Mouse (Mus musculus) forebrain, embryonic 16.5 days (tissue): Measurements from ENCODE around the gene Car5b. TPM values are rescaled to one million over a fixed set of nuclear protein-coding genes. Genes with fewer than 3 reads are reported as not detected.

ENCODE experiments used
- ATAC-seq: fragments of 200-750 bp; cut with Nextera tagmentation; 2 replicates; pipeline ENCODE4 v1.8.0; 2017; ENCODE audit warnings: mild to moderate bottlenecking, moderate library complexity
- H3K27ac ChIP-seq: fragments of 300-500 bp; sonication (generic); 2 replicates; pipeline ENCODE4 v1.5.1; 2014; ENCODE audit warnings: low read length, control low read depth
- H3K27me3 ChIP-seq: fragments of 300-500 bp; sonication (generic); replicated peaks from 2 replicates; pipeline ENCODE4 v1.6.1; 2014; ENCODE audit warnings: low read length; ENCODE audit not compliant: control insufficient read depth, insufficient read depth
- H3K36me3 ChIP-seq: fragments of 300-500 bp; sonication (generic); 2 replicates; pipeline ENCODE4 v1.6.1; 2014; ENCODE audit not compliant: control insufficient read depth, insufficient read depth
- H3K4me1 ChIP-seq: fragments of 300-500 bp; sonication (generic); replicated peaks from 2 replicates; pipeline ENCODE4 v1.6.1; 2014; ENCODE audit warnings: low read length; ENCODE audit not compliant: control insufficient read depth, insufficient read depth
- H3K4me2 ChIP-seq: fragments of 300-500 bp; sonication (generic); 2 replicates; pipeline ENCODE4 v1.6.1; 2014; ENCODE audit warnings: mild to moderate bottlenecking, low read length, control low read depth
- H3K4me3 ChIP-seq: fragments of 300-500 bp; sonication (generic); replicated peaks from 2 replicates; pipeline ENCODE4 v1.5.1; 2014; ENCODE audit warnings: mild to moderate bottlenecking, low read length, control low read depth
- H3K9ac ChIP-seq: fragments of 300-500 bp; sonication (generic); replicated peaks from 2 replicates; pipeline ENCODE4 v1.6.1; 2014; ENCODE audit warnings: low read depth, low read length, control low read depth
- H3K9me3 ChIP-seq: fragments of 300-500 bp; sonication (generic); 2 replicates; pipeline ENCODE4 v1.6.1; 2016; ENCODE audit warnings: low read length; ENCODE audit not compliant: control insufficient read depth
- WGBS: fragments of 180-500 bp; shearing (Covaris S2); extraction: QIAGEN DNeasy Blood & Tissue Kit; methylation state at CpG from one replicate; pipeline ENCODE4 v1.1.7; 2014; 5-methylcytosine and 5-hydroxymethylcytosine counted together
- polyA plus RNA-seq: library from polyadenylated mRNA; unstranded; fragments of >200 nt; fragmentation: Nextera tagmentation; extraction: Ambion mirVana; gene quantifications from 2 replicates; pipeline ENCODE4 v1.2.1, GENCODE M21; 2015

The Car5b gene
- polyA plus RNA-seq, 1 experiment from 2014 or later: 0.38 TPM

- Histone ChIP-seq H3K4me3 (no peak overlapping the region), H3K27me3 (no peaks in the 10 kb centered on the region), H3K36me3 (no peaks in the 10 kb centered on the region), H3K4me1 (no peaks in the 10 kb centered on the region), H3K4me2 (no peak overlapping the region), H3K27ac (no peak overlapping the region), H3K9ac (no peak overlapping the region), H3K9me3 (no peaks in the 10 kb centered on the region)
- ATAC-seq: peak; percentile 75
- 17% methylated on average over 2 of the region's 2 CpGs for WGBS
Observed at GRCm38 (mm10) chrX:164038882-164039281, 11.1 kb upstream of the Car5b start.

GRCm38 (mm10) chrX:164035931-164036330, 8.1 kb upstream of the Car5b start:
- Histone ChIP-seq H3K36me3 (no peaks in the 10 kb centered on the region), H3K4me1 (no peaks in the 10 kb centered on the region), H3K9me3 (no peaks in the 10 kb centered on the region), H3K4me3 (no peak overlapping the region), H3K27ac (no peak overlapping the region), H3K9ac (no peak overlapping the region), H3K27me3 (no peaks in the 10 kb centered on the region), H3K4me2 (no peak overlapping the region)
- ATAC-seq: no peak
- WGBS: 86% methylated on average over 7 of the region's 7 CpGs

DNA sequence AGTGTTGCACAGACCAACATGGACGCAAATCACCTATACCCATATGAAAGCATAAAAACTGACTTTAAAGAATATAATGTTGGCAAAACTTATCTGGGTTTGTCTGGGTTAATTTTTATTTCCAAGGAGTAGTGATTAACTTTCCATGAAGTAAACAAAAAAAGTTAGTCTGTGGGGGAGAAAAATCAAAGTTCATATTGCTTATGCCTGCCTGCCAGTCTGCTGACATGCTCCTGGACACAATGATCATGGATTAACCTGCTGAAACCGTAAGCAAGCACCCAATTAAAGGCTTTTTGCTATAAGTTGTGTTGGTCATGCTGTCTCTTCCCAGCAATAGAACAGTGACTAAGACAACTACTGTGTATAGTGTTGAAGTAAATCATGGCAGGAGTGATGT, 7.6 kb upstream of the Car5b start:
- Histone ChIP-seq H3K4me3 (no peak overlapping the region), H3K4me1 (no peaks in the 10 kb centered on the region), H3K36me3 (no peaks in the 10 kb centered on the region), H3K4me2 (no peak overlapping the region), H3K27me3 (no peaks in the 10 kb centered on the region), H3K9ac (no peak overlapping the region), H3K27ac (no peak overlapping the region), H3K9me3 (no peaks in the 10 kb centered on the region)
- 87% methylated on average over 2 of the region's 2 CpGs for WGBS
- no peak for ATAC-seq

- Histone ChIP-seq H3K4me2 (no peak overlapping the region), H3K4me1 (no peaks in the 10 kb centered on the region; the same call in 1 of the 2 replicates), H3K27me3 (no peaks in the 10 kb centered on the region), H3K36me3 (no peaks in the 10 kb centered on the region), H3K27ac (no peak overlapping the region), H3K9ac (no peak overlapping the region), H3K9me3 (no peaks in the 10 kb centered on the region), H3K4me3 (no peak overlapping the region)
- WGBS: 85% methylated on average over 7 of the region's 7 CpGs
- ATAC-seq: no peak
Observed at GRCm38 (mm10) chrX:164032526-164032925, 4.7 kb upstream of the Car5b start.

- Histone ChIP-seq H3K27me3 (no peaks in the 10 kb centered on the region), H3K4me2 (no peak overlapping the region), H3K4me3 (no peak overlapping the region), H3K27ac (no peak overlapping the region), H3K4me1 (no peaks in the 10 kb centered on the region), H3K36me3 (no peaks in the 10 kb centered on the region), H3K9me3 (no peaks in the 10 kb centered on the region), H3K9ac (no peak overlapping the region)
- WGBS: 83% methylated on average over 3 of the region's 3 CpGs
- ATAC-seq: no peak
Observed at GRCm38 (mm10) chrX:164015636-164016035, 12.2 kb downstream of the Car5b start.

GRCm38 (mm10) chrX:164014956-164015355, 12.8 kb downstream of the Car5b start:
- no peak for ATAC-seq
- Histone ChIP-seq H3K27me3 (no peaks in the 10 kb centered on the region), H3K4me1 (no peaks in the 10 kb centered on the region), H3K4me3 (no peak overlapping the region), H3K9ac (no peak overlapping the region), H3K36me3 (no peaks in the 10 kb centered on the region), H3K9me3 (no peaks in the 10 kb centered on the region), H3K27ac (no peak overlapping the region), H3K4me2 (no peak overlapping the region)
- WGBS: 80% methylated on average over 4 of the region's 4 CpGs

DNA sequence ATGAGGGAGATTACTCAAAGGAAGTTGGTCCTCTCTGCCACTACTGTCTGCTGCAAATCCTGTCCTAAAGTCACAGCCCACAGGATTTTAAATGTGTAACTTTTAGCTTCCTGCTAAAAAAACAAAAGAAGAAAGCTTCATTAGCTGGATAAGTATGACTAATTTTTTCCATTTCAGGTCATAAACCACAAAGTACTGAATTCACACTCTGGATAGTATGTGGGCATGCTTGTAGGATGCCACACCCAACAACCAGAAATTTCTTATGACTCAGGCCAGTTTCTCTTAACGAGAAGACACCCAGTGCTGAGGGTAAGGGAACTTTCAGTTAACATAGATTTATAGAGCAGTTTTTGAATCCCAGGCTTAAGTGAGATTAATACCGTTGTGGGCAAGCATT, 14.5 kb downstream of the Car5b start:
- WGBS: 67% methylated on average over 2 of the region's 2 CpGs
- ATAC-seq: no peak
- no peak overlapping the region for H3K4me2 ChIP-seq
- no peak overlapping the region for H3K27ac ChIP-seq
- H3K9ac ChIP-seq: no peak overlapping the region
- no peaks in the 10 kb centered on the region for H3K36me3 ChIP-seq
- no peak overlapping the region for H3K4me3 ChIP-seq
- H3K27me3 ChIP-seq: no peaks in the 10 kb centered on the region
- H3K9me3 ChIP-seq: no peaks in the 10 kb centered on the region
- H3K4me1 ChIP-seq: no peaks in the 10 kb centered on the region

DNA sequence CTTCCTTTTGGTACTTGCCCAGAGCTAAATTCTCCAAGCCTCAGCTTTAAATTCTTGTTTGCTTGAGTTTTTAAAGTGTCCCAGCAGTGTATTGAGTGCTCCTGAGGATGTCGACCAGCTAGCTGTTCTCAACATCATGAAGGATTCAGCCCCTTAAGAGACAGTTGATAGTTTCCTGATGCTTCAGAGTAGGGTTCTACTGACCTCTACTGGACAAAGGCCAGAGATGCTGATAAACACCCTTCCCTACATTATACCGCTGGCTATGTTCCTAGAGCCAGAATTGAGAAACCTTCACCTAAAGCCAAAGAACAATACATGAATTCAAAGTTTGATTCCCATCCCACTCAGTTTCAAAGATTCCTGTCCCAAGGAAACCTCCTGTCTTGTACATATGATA, 23.0 kb downstream of the Car5b start:
- H3K36me3 ChIP-seq: no peaks in the 10 kb centered on the region
- ATAC-seq: peak; percentile 76
- H3K27me3 ChIP-seq: no peaks in the 10 kb centered on the region
- H3K4me2 ChIP-seq: no peak overlapping the region
- WGBS: 21% methylated on average over 2 of the region's 2 CpGs
- no peak overlapping the region for H3K9ac ChIP-seq
- no peak overlapping the region for H3K27ac ChIP-seq
- H3K9me3 ChIP-seq: no peaks in the 10 kb centered on the region
- H3K4me1 ChIP-seq: no peaks in the 10 kb centered on the region
- H3K4me3 ChIP-seq: no peak overlapping the region

DNA sequence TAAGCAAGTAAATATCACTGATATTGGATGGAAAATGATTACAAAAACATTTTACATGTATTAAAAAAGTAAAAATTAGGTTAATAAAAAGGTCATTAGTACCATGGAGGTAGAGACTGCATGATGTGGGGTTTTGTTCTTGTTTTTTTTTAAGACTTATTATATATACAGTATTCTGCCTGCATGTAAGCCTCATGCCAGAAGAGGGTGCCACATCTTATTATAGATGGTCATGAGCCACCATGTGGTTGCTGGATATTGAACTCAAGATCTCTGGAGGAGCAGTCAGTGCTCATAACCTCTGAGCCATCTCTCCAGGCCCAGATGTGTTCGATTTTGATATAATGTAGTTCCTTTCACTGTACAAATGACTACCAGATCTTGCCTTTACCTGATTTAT, 27.9 kb downstream of the Car5b start:
- no peak overlapping the region for H3K9ac ChIP-seq
- H3K27me3 ChIP-seq: no peaks in the 10 kb centered on the region
- ATAC-seq: no peak
- H3K4me1 ChIP-seq: no peaks in the 10 kb centered on the region
- H3K4me3 ChIP-seq: no peak overlapping the region
- no peaks in the 10 kb centered on the region for H3K36me3 ChIP-seq
- no peak overlapping the region for H3K27ac ChIP-seq
- H3K4me2 ChIP-seq: no peak overlapping the region
- 71% methylated on average over 1 of the region's 1 CpGs for WGBS
- no peaks in the 10 kb centered on the region for H3K9me3 ChIP-seq

DNA sequence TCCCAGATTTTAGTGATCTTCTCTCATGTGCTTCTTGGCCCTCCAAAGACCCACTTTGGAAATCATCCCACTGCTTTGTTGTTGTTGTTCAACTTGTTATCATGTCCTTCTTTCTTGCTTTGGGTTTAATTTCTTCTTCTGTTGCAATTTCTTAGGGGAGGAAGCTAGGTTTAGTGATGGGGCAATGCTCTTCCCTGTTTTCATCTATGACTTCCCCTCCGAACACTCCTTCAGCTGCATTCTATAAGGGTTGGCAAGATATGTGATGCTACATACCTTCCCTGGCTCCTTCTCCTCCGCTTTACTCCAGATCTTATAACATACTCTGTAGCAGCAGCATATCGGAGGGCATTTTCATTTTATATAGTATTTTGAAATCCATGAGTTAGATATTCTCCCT, 31.0 kb downstream of the Car5b start:
- Histone ChIP-seq H3K27me3 (no peaks in the 10 kb centered on the region), H3K4me1 (no peaks in the 10 kb centered on the region), H3K36me3 (no peaks in the 10 kb centered on the region), H3K9me3 (no peaks in the 10 kb centered on the region), H3K4me3 (no peak overlapping the region), H3K9ac (no peak overlapping the region), H3K27ac (no peak overlapping the region), H3K4me2 (no peak overlapping the region)
- WGBS: 97% methylated on average over 3 of the region's 3 CpGs
- ATAC-seq: no peak
